Mouse (Mus musculus): ENCODE measurements around the gene Abcc1. TPM values are rescaled to one million over a fixed set of nuclear protein-coding genes. Genes with fewer than 3 reads are reported as not detected.

Abcc1 gene
- polyA plus RNA-seq, 1 experiment from 2014 or later: 17.9 TPM

Other genes with a start within 250 kb of the Abcc1 start
- gene Nde1, start 198.3 kb upstream of the Abcc1 start, polyA plus RNA-seq (2014; fragmentation: Nextera tagmentation; extraction: Ambion mirVana): 103 and 111 TPM in 2 replicates
- gene Marf1, start 198.2 kb upstream of the Abcc1 start, polyA plus RNA-seq (2014; fragmentation: Nextera tagmentation; extraction: Ambion mirVana): 22.2 and 24.3 TPM in 2 replicates
- 250 and 280 TPM in 2 replicates for gene Myh11, start 70.2 kb upstream of the Abcc1 start, polyA plus RNA-seq (2014; fragmentation: Nextera tagmentation; extraction: Ambion mirVana)
- 175 and 181 TPM in 2 replicates for gene Fopnl, start 44.2 kb upstream of the Abcc1 start, polyA plus RNA-seq (2014; fragmentation: Nextera tagmentation; extraction: Ambion mirVana)
- gene A630010A05Rik, start 200.8 kb downstream of the Abcc1 start, polyA plus RNA-seq (2014; fragmentation: Nextera tagmentation; extraction: Ambion mirVana): not detected in 2 replicates

Data from stomach, embryonic 14.5 days (tissue).